Mouse (Mus musculus) C2C12 (cell line): ENCODE data around the gene Nmt1. TPM values are rescaled to one million over a fixed set of nuclear protein-coding genes. Genes with fewer than 3 reads are reported as not detected.

Source experiments
- H3K27me3 ChIP-seq: one replicate; pipeline ENCODE4 v1.6.1; 2011; ENCODE audit not compliant: control insufficient read depth, insufficient read depth, insufficient read length
- H3K36me3 ChIP-seq: one replicate; pipeline ENCODE4 v1.6.1; 2011; ENCODE audit not compliant: control insufficient read depth, insufficient read depth
- H3K4me3 ChIP-seq: one replicate; pipeline ENCODE4 v1.5.1; 2011; ENCODE audit warnings: mild to moderate bottlenecking, control low read depth; ENCODE audit not compliant: poor library complexity, insufficient read depth, severe bottlenecking
- H3K79me2 ChIP-seq: one replicate; pipeline ENCODE4 v1.6.1; 2011; ENCODE audit not compliant: control insufficient read depth, insufficient read depth
- H3K79me3 ChIP-seq: one replicate; pipeline ENCODE4 v1.6.1; 2011; ENCODE audit warnings: low read depth, control low read depth
- H3ac ChIP-seq: one replicate; pipeline ENCODE3; 2011; ENCODE audit warnings: low read depth; ENCODE audit not compliant: control insufficient read depth, insufficient read length
- CEBPB ChIP-seq: IDR thresholded peaks from one replicate; pipeline ENCODE4 v1.6.1; 2011; ENCODE audit warnings: low read depth, mild to moderate bottlenecking, control low read depth, moderate library complexity
- CTCF ChIP-seq: IDR thresholded peaks from one replicate; pipeline ENCODE4 v1.5.1; 2011; ENCODE audit not compliant: control insufficient read depth, insufficient read depth, insufficient read length
- FOSL1 ChIP-seq: IDR thresholded peaks from one replicate; pipeline ENCODE4 v1.8.0; 2011; ENCODE audit warnings: mild to moderate bottlenecking, low read length; ENCODE audit not compliant: poor library complexity, insufficient read depth, severe bottlenecking
- MAX ChIP-seq: IDR thresholded peaks from one replicate; pipeline ENCODE4 v1.6.1; 2011; ENCODE audit warnings: mild to moderate bottlenecking, control low read depth
- MYOD1 ChIP-seq: IDR thresholded peaks from one replicate; pipeline ENCODE4 v1.6.1; 2011; ENCODE audit warnings: low read depth; ENCODE audit not compliant: control insufficient read depth, insufficient read length
- MYOG ChIP-seq: IDR thresholded peaks from one replicate; pipeline ENCODE4 v1.6.1; 2011; ENCODE audit not compliant: control insufficient read depth, insufficient read length; ENCODE audit errors: extremely low read depth
- USF1 ChIP-seq: IDR thresholded peaks from one replicate; pipeline ENCODE4 v1.6.1; 2011; ENCODE audit warnings: low read depth, mild to moderate bottlenecking, control low read depth, moderate library complexity
- polyA plus RNA-seq: library from polyadenylated mRNA; unstranded; fragments of >200 nt; fragmentation: generic; extraction: Trizol; gene quantifications from one replicate; pipeline ENCODE4 v1.2.1, GENCODE M21; 2012; ENCODE audit warnings: missing spikeins

The Nmt1 gene
- polyA plus RNA-seq, 1 experiment = 64.9 TPM

- H3K79me3 ChIP-seq = peaks cover 6% of the 10 kb centered on the region
- no peaks in the 10 kb centered on the region for H3K36me3 ChIP-seq
- H3ac ChIP-seq = no peak overlapping the region
- no peak overlapping the region for H3K4me3 ChIP-seq
- TF ChIP-seq MYOG = no peak
- no peak for TF ChIP-seq CEBPB
- TF ChIP-seq MYOD1 = no peak
- TF ChIP-seq MAX = no peak
- TF ChIP-seq FOSL1 = no peak
- TF ChIP-seq USF1 = no peak
- no peak for TF ChIP-seq CTCF
- H3K27me3 ChIP-seq = no peaks in the 10 kb centered on the region
- H3K79me2 ChIP-seq = peaks cover 19% of the 10 kb centered on the region
Observed at GRCm38 (mm10) chr11:103105810-103106209, 77.8 kb downstream of the Nmt1 start.

- H3K79me2 ChIP-seq = peaks cover 13% of the 10 kb centered on the region
- TF ChIP-seq MYOD1 (no peak), MAX (no peak), FOSL1 (no peak), MYOG (no peak), CTCF (no peak)
- peaks cover under 1% of the 10 kb centered on the region for H3K79me3 ChIP-seq
- H3ac ChIP-seq = no peak overlapping the region
- no peaks in the 10 kb centered on the region for H3K27me3 ChIP-seq
- no peaks in the 10 kb centered on the region for H3K36me3 ChIP-seq
- H3K4me3 ChIP-seq = no peak overlapping the region
Observed at GRCm38 (mm10) chr11:103106386-103106785, 78.4 kb downstream of the Nmt1 start.

GRCm38 (mm10) chr11:103111301-103111700 lies 83.3 kb downstream of the Nmt1 start:
- peaks cover 13% of the 10 kb centered on the region for H3K79me2 ChIP-seq
- no peaks in the 10 kb centered on the region for H3K79me3 ChIP-seq
- no peaks in the 10 kb centered on the region for H3K27me3 ChIP-seq
- H3ac ChIP-seq = no peak overlapping the region
- peaks cover 8% of the 10 kb centered on the region for H3K36me3 ChIP-seq
- no peak overlapping the region for H3K4me3 ChIP-seq
- TF ChIP-seq MYOD1 (no peak), CEBPB (no peak), CTCF (no peak), FOSL1 (no peak), MAX (no peak), USF1 (no peak), MYOG (no peak)

- no peak overlapping the region for H3ac ChIP-seq
- H3K79me2 ChIP-seq = peaks cover 20% of the 10 kb centered on the region
- H3K27me3 ChIP-seq = no peaks in the 10 kb centered on the region
- peaks cover 6% of the 10 kb centered on the region for H3K79me3 ChIP-seq
- no peak for TF ChIP-seq CTCF
- TF ChIP-seq FOSL1 = no peak
- TF ChIP-seq MAX = no peak
- TF ChIP-seq CEBPB = no peak
- TF ChIP-seq MYOG = no peak
- TF ChIP-seq MYOD1 = no peak
- no peak for TF ChIP-seq USF1
- no peak overlapping the region for H3K4me3 ChIP-seq
- peaks cover 8% of the 10 kb centered on the region for H3K36me3 ChIP-seq
Observed at GRCm38 (mm10) chr11:103111881-103112551, 84.0 kb downstream of the Nmt1 start.

- H3K4me3 ChIP-seq = no peak overlapping the region
- no peaks in the 10 kb centered on the region for H3K27me3 ChIP-seq
- no peak overlapping the region for H3ac ChIP-seq
- peaks cover 10% of the 10 kb centered on the region for H3K79me3 ChIP-seq
- no peak for TF ChIP-seq MAX
- TF ChIP-seq FOSL1 = no peak
- no peak for TF ChIP-seq CEBPB
- TF ChIP-seq MYOG = no peak
- TF ChIP-seq MYOD1 = no peak
- TF ChIP-seq USF1 = no peak
- no peak for TF ChIP-seq CTCF
- H3K79me2 ChIP-seq = peaks cover 25% of the 10 kb centered on the region
- peaks cover 8% of the 10 kb centered on the region for H3K36me3 ChIP-seq
Observed at GRCm38 (mm10) chr11:103112552-103112912, 84.5 kb downstream of the Nmt1 start.

- Histone ChIP-seq H3K79me3 (peaks cover 15% of the 10 kb centered on the region), H3K79me2 (peaks cover 30% of the 10 kb centered on the region), H3ac (no peak overlapping the region), H3K36me3 (peaks cover 8% of the 10 kb centered on the region), H3K4me3 (no peak overlapping the region), H3K27me3 (no peaks in the 10 kb centered on the region)
- no peak for TF ChIP-seq CEBPB
- no peak for TF ChIP-seq MYOD1
- no peak for TF ChIP-seq CTCF
- TF ChIP-seq FOSL1 = no peak
- no peak for TF ChIP-seq MYOG
- TF ChIP-seq USF1 = no peak
- TF ChIP-seq MAX = no peak
Observed at GRCm38 (mm10) chr11:103113005-103113404, 85.0 kb downstream of the Nmt1 start.
